Mouse (Mus musculus): ENCODE results near the gene Nt5c. TPM values are rescaled to one million over a fixed set of nuclear protein-coding genes. Genes with fewer than 3 reads are reported as not detected.

Nt5c gene
- total and polyA plus RNA-seq, 2 experiments from 2014 or later = 59.6 to 136 TPM

DNA sequence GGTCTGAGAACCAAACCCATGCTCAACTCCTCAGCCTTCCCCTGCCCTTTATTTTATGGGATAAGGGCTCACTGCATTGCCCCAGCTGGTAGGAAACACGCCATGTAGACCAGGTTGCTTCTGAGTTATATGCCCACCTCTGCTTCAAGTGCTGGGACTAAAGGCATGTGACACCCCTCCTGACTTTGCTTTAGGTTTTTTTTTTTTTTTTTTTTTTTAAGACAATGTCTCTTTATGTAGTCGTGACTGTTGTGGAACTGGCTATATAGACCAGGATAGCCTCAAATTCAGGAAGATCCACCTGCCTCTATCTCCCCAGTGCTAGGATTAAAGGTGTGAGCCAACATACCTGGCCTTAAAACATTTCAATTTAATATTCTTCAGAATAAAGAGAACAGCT is 31.0 kb upstream of the Nt5c start:
- no peak for TF ChIP-seq CTCF (IDR thresholded peaks at IDR 0.05; ENCODE audit: low read depth)

DNA sequence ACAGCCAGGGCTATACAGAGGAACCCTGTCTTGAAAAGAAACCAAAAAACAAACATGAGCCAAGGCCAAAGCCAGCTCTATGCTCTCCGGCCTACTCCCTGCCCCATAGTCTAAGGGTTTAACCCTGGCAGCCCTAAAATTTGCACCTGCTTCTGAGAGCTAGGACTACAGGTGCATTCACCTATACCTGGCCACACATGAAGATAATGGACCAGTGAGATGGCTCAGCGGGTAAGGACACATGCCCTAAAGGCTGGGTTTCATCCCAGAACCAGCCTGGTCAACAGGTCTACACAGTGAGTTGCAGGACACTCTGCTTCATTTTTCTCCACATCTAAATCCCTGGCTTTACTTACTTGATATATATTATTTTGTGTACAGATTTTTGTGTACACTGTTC is 30.6 kb upstream of the Nt5c start:
- 83% methylated on average over 2 of the region's 2 CpGs for WGBS
- no peaks in the 10 kb centered on the region for H3K9me3 ChIP-seq (ENCODE audit: low read length)
- no peak for DNase-seq
- no peak overlapping the region for H3K27ac ChIP-seq (ENCODE audit: low read depth, low read length)
- no peak overlapping the region for H3K9ac ChIP-seq
- H3K4me1 ChIP-seq (ENCODE audit: insufficient read depth) = no peaks in the 10 kb centered on the region
- TF ChIP-seq CTCF (IDR thresholded peaks at IDR 0.05; ENCODE audit: low read depth) = no peak
- H3K4me3 ChIP-seq (ENCODE audit: low read depth, low read length) = no peak overlapping the region
- H3K4me2 ChIP-seq (ENCODE audit: low read depth) = no peak overlapping the region
- no peaks in the 10 kb centered on the region for H3K27me3 ChIP-seq (ENCODE audit: insufficient read depth, low read length)
- peaks cover 41% of the 10 kb centered on the region for H3K36me3 ChIP-seq (ENCODE audit: insufficient read depth)
- no peak for ATAC-seq

More for the DNA sequence above, 31.0 kb upstream of the Nt5c start:
- Histone ChIP-seq H3K9ac (no peak overlapping the region), H3K27me3 (ENCODE audit: insufficient read depth, low read length) (no peaks in the 10 kb centered on the region), H3K27ac (ENCODE audit: low read depth, low read length) (no peak overlapping the region), H3K36me3 (ENCODE audit: insufficient read depth) (peaks cover 46% of the 10 kb centered on the region), H3K4me3 (ENCODE audit: low read depth, low read length) (no peak overlapping the region), H3K9me3 (ENCODE audit: low read length) (no peaks in the 10 kb centered on the region), H3K4me2 (ENCODE audit: low read depth) (no peak overlapping the region), H3K4me1 (ENCODE audit: insufficient read depth) (no peaks in the 10 kb centered on the region)
- ATAC-seq (no peak), DNase-seq (no peak)
- WGBS = 86% methylated on average over 2 of the region's 2 CpGs

GRCm38 (mm10) chr11:115521080-115521479 is 29.4 kb upstream of the Nt5c start:
- TF ChIP-seq CTCF (IDR thresholded peaks at IDR 0.05; ENCODE audit: low read depth) = no peak
- Histone ChIP-seq H3K4me2 (ENCODE audit: low read depth) (no peak overlapping the region), H3K27ac (ENCODE audit: low read depth, low read length) (no peak overlapping the region), H3K9ac (no peak overlapping the region), H3K4me3 (ENCODE audit: low read depth, low read length) (no peak overlapping the region), H3K27me3 (ENCODE audit: insufficient read depth, low read length) (no peaks in the 10 kb centered on the region), H3K9me3 (ENCODE audit: low read length) (no peaks in the 10 kb centered on the region), H3K36me3 (ENCODE audit: insufficient read depth) (peaks cover 30% of the 10 kb centered on the region), H3K4me1 (ENCODE audit: insufficient read depth) (no peaks in the 10 kb centered on the region)
- no peak for ATAC-seq
- 87% methylated on average over 4 of the region's 4 CpGs for WGBS
- no peak for DNase-seq

DNA sequence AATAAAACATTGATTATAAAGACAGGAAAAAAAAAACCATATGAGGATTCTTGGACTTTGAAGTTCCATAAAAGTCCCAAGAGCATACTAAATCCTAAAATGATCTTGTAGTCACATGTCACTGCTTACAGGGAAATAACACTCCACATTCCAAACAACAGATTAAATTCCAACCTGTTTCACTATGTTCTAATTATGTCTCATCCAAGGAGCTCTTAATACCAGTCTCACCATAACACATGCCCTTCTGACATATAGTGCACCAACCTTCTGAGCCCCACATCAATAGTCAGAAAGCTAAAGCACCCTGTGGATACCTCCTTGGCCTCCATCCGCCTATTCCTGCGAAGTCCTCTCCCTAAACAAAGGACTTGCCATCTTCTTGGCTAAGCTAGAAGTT is 28.6 kb upstream of the Nt5c start:
- peaks cover 26% of the 10 kb centered on the region for H3K36me3 ChIP-seq (ENCODE audit: insufficient read depth)
- no peak overlapping the region for H3K27ac ChIP-seq (ENCODE audit: low read depth, low read length)
- ATAC-seq (no peak), DNase-seq (no peak)
- H3K4me3 ChIP-seq (ENCODE audit: low read depth, low read length) = no peak overlapping the region
- H3K27me3 ChIP-seq (ENCODE audit: insufficient read depth, low read length) = no peaks in the 10 kb centered on the region
- no peak overlapping the region for H3K9ac ChIP-seq
- no peaks in the 10 kb centered on the region for H3K9me3 ChIP-seq (ENCODE audit: low read length)
- no peaks in the 10 kb centered on the region for H3K4me1 ChIP-seq (ENCODE audit: insufficient read depth)
- TF ChIP-seq CTCF (IDR thresholded peaks at IDR 0.05; ENCODE audit: low read depth) = no peak
- 51% methylated on average over 2 of the region's 2 CpGs for WGBS
- H3K4me2 ChIP-seq (ENCODE audit: low read depth) = no peak overlapping the region

DNA sequence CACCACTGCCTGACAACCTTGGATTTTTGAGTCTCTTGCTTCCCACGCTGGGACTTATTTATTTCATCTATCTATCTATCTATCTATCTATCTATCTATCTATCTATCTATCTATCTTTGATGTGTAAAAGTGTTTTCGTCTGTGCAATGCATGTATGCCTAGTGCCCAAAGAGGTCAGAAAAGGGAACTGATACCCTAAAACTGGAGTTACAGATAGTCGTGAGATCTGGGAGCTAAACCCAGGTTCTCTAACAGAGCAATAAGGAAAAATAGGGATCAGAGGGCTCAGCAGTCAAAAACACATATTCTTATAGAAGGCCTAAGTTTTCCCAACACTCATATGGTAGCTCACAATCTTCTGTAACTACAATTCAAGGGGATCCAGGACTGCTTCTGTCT is 27.9 kb upstream of the Nt5c start:
- Histone ChIP-seq H3K4me3 (ENCODE audit: low read depth, low read length) (no peak overlapping the region), H3K4me2 (ENCODE audit: low read depth) (no peak overlapping the region), H3K4me1 (ENCODE audit: insufficient read depth) (no peaks in the 10 kb centered on the region), H3K27ac (ENCODE audit: low read depth, low read length) (no peak overlapping the region), H3K36me3 (ENCODE audit: insufficient read depth) (peaks cover 20% of the 10 kb centered on the region), H3K9ac (no peak overlapping the region), H3K27me3 (ENCODE audit: insufficient read depth, low read length) (no peaks in the 10 kb centered on the region), H3K9me3 (ENCODE audit: low read length) (no peaks in the 10 kb centered on the region)
- ATAC-seq = no peak
- TF ChIP-seq CTCF (IDR thresholded peaks at IDR 0.05; ENCODE audit: low read depth) = no peak
- no peak for DNase-seq
- WGBS = 90% methylated on average over 3 of the region's 3 CpGs

- WGBS = 67% methylated on average over 9 of the region's 9 CpGs
- no peak for DNase-seq
- H3K4me3 ChIP-seq (ENCODE audit: low read depth, low read length) = no peak overlapping the region
- H3K36me3 ChIP-seq (ENCODE audit: insufficient read depth) = peaks cover 12% of the 10 kb centered on the region; the same call in 1 of the 2 replicates
- no peaks in the 10 kb centered on the region for H3K4me1 ChIP-seq (ENCODE audit: insufficient read depth)
- no peak overlapping the region for H3K27ac ChIP-seq (ENCODE audit: low read depth, low read length)
- H3K27me3 ChIP-seq (ENCODE audit: insufficient read depth, low read length) = no peaks in the 10 kb centered on the region
- no peak overlapping the region for H3K4me2 ChIP-seq (ENCODE audit: low read depth)
- no peak for TF ChIP-seq CTCF (IDR thresholded peaks at IDR 0.05; ENCODE audit: low read depth)
- H3K9me3 ChIP-seq (ENCODE audit: low read length) = no peaks in the 10 kb centered on the region
- no peak for ATAC-seq
- no peak overlapping the region for H3K9ac ChIP-seq
These were observed 27.0 kb upstream of the Nt5c start for GRCm38 (mm10) chr11:115518693-115519092.

- Histone ChIP-seq H3K27me3 (ENCODE audit: insufficient read depth, low read length) (no peaks in the 10 kb centered on the region), H3K36me3 (ENCODE audit: insufficient read depth) (0 out of 2 replicates have a peak, but pooled peaks cover 4% of the 10 kb centered on the region), H3K27ac (ENCODE audit: low read depth, low read length) (no peak overlapping the region), H3K9me3 (ENCODE audit: low read length) (no peaks in the 10 kb centered on the region), H3K4me2 (ENCODE audit: low read depth) (no peak overlapping the region), H3K9ac (no peak overlapping the region), H3K4me1 (ENCODE audit: insufficient read depth) (no peaks in the 10 kb centered on the region), H3K4me3 (ENCODE audit: low read depth, low read length) (no peak overlapping the region)
- no peak for ATAC-seq
- DNase-seq = no peak
- 81% methylated on average over 5 of the region's 5 CpGs for WGBS
- no peak for TF ChIP-seq CTCF (IDR thresholded peaks at IDR 0.05; ENCODE audit: low read depth)
These were observed 25.3 kb upstream of the Nt5c start for GRCm38 (mm10) chr11:115516942-115517341.

DNA sequence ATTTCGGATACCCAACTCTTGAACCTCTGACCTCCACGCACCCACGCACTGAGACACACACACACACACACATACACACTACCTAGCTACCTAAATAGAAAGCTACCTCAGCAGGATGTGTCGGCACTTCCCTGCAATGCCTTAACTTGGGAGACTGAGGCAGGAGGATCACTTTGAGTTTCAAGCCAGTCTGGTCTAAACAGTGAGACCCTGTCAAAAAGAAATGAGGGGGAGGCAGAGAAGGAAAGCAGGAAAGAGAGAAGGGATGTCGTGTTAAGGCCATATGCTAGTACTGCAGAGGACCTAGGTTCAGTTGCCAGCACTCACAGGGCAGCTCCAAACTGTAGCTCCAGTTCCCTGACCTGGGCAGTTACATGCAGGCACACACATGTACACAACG is 23.4 kb upstream of the Nt5c start:
- Histone ChIP-seq H3K36me3 (ENCODE audit: insufficient read depth) (no peaks in the 10 kb centered on the region), H3K27ac (ENCODE audit: low read depth, low read length) (no peak overlapping the region), H3K9ac (no peak overlapping the region), H3K27me3 (ENCODE audit: insufficient read depth, low read length) (no peaks in the 10 kb centered on the region), H3K4me3 (ENCODE audit: low read depth, low read length) (no peak overlapping the region), H3K4me1 (ENCODE audit: insufficient read depth) (peaks cover 12% of the 10 kb centered on the region), H3K4me2 (ENCODE audit: low read depth) (no peak overlapping the region), H3K9me3 (ENCODE audit: low read length) (no peaks in the 10 kb centered on the region)
- DNase-seq (no peak), ATAC-seq (no peak)
- WGBS = 69% methylated on average over 6 of the region's 6 CpGs
- TF ChIP-seq CTCF (IDR thresholded peaks at IDR 0.05; ENCODE audit: low read depth) = no peak
